Mouse (Mus musculus): ENCODE results near the gene Ptges2. TPM values are rescaled to one million over a fixed set of nuclear protein-coding genes. Genes with fewer than 3 reads are reported as not detected.

Gene Ptges2
- total RNA-seq, 2 experiments from 2014 or later: 44.4 to 50.3 TPM

GRCm38 (mm10) chr2:32429215-32429891 lies 33.7 kb downstream of the Ptges2 start:
- no peak for DNase-seq (ENCODE audit: low spot score in 2 of 2)
- intact Hi-C loops (cut with DNase I): no loop called here

GRCm38 (mm10) chr2:32430701-32431676 lies 35.3 kb downstream of the Ptges2 start:
- DNase-seq (ENCODE audit: low spot score in 2 of 2): peak; percentile 87 to 97
- intact Hi-C loops (cut with DNase I): loop anchor here (2.0 kb wide), 2 partner anchors 20 to 56 kb away; partner anchors contain the start of genes Naif1 and Slc25a25

DNA sequence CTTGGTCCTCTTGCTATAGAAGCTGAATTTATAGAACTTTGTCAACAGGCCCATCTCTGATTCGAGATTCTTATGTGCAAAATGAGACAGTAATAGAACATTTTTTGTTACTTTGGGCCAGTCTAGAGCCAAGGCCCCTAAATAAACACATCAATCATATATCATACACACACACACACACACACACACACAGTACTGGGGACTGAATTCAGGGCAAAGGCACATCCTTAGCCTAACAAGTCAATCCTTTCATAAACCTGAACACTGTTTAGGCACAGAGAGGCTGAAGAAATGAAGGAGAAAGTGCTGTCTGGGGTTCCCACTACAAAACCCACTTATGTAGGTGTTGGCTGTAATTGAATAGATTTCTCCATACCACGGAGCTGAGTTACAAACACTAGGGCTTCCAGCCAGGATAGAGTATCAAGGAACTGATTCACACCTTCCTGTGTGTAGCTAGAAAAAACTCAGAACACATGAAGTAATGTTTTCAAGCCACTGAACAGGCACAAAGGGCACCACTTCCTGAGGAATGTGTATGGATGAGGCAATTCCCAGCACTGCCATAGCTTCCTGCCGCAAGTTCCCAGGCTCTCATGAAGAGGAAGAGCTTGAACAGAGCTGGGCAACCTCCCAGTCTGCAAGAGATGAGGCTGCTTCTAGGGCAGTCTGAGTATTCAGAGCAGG lies 41.1 kb downstream of the Ptges2 start:
- intact Hi-C loops (cut with DNase I): no loop called here
- DNase-seq (ENCODE audit: low spot score in 2 of 2): no peak

GRCm38 (mm10) chr2:32437612-32438166 lies 42.0 kb downstream of the Ptges2 start:
- intact Hi-C loops (cut with DNase I): no loop called here
- no peak for DNase-seq (ENCODE audit: low spot score in 2 of 2)

- DNase-seq (ENCODE audit: low spot score in 2 of 2): no peak
- intact Hi-C loops (cut with DNase I): no loop called here
These were observed 43.0 kb downstream of the Ptges2 start for GRCm38 (mm10) chr2:32438733-32439132.

- intact Hi-C loops (cut with DNase I): no loop called here
- DNase-seq (ENCODE audit: low spot score in 2 of 2): no peak
These were observed 43.5 kb downstream of the Ptges2 start for GRCm38 (mm10) chr2:32439177-32439576.

DNA sequence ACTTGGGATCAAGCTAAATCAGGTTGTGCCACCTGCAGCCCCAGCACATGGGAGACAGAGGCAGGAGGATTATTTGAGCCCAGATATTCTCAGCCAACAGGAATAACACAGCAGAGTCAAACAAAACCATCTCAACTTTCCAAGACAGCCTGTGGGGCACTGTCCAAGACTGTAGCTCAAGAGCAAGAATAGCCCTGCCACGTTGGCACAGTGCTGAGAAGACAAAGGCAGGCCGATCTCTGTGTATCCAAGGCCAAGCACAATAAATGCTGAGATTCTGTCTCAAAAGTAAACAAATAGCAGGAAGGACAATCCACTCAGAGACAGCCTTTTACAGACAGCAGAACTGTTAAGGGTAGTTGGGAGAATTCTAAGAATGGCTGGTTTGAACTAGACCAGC lies 44.5 kb downstream of the Ptges2 start:
- intact Hi-C loops (cut with DNase I): no loop called here
- no peak for DNase-seq (ENCODE audit: low spot score in 2 of 2)

DNA sequence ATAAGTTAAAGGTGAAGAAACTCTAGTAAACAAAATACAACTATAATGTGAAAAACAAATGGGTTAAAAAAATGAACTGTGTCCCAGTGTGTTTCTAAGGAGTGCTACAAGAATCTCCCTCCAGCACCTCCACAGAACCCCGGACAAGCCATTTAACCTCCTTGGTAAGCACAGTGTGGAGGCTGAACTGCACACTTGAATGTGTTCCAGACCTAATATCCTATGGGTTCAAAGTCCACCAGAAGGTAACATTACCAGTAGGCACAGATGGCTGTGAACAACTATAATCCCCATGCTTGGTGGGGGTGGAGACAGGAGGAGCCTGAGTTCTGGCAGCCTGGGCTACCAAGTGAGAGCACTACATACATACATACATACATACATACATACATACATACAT lies 44.9 kb downstream of the Ptges2 start:
- intact Hi-C loops (cut with DNase I): no loop called here
- DNase-seq (ENCODE audit: low spot score in 2 of 2): no peak

DNA sequence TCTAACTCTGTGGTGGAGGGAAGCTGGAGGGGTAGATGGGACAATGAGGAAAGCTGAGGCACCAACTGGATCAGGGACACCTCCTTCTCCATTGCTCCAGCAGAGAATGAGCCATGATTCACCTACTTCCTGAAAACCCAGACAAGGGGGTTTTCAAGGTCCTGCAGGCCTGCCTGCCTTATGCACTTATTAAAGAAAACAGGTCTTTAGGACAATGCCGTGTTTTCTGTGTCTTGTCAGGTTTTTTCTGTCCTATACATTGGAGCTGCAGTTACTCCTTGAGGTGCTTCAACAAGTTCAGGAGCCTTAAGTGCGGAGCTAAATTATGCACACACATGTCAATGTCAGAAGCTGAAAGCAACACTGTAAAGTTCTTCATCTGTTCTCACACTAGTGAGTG lies 45.9 kb downstream of the Ptges2 start:
- no peak for DNase-seq (ENCODE audit: low spot score in 2 of 2)
- intact Hi-C loops (cut with DNase I): no loop called here

DNA sequence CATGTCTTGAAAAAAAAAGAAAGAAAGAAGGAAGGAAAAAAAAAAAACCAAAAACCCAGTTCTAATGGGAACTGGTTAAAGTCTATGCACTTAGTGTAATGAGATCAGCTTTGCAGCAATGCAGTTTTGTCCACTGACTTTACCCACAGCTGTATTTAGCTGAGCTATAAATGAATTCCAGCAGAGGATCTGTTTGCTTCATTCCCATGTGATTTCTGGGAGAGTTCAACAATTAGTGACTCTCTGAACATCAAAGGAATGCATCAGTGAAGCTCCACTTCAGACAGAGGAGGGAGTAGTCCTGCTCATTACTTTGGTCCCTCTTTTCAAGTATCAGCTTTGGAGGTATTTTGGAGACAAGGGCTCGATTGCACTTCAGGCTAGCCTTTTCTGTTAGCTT lies 49.8 kb downstream of the Ptges2 start:
- intact Hi-C loops (cut with DNase I): no loop called here

GRCm38 (mm10) chr2:32447264-32447936 lies 51.7 kb downstream of the Ptges2 start:
- DNase-seq (ENCODE audit: low spot score in 2 of 2): peak; percentile 58 to 86
- intact Hi-C loops (cut with DNase I): no loop called here

More for the DNA sequence above, 49.8 kb downstream of the Ptges2 start:
- DNase-seq (ENCODE audit: low spot score in 2 of 2): no peak

- DNase-seq (ENCODE audit: low spot score in 2 of 2): no peak
- intact Hi-C loops (cut with DNase I): no loop called here
These were observed 52.8 kb downstream of the Ptges2 start for GRCm38 (mm10) chr2:32448480-32448879.

GRCm38 (mm10) chr2:32449761-32450754 lies 54.4 kb downstream of the Ptges2 start, which contains the start of gene Naif1:
Naif1 (plus strand) TSS chr2:32450457.
- peak; percentile 55 to 76 for DNase-seq (ENCODE audit: low spot score in 2 of 2)

DNA sequence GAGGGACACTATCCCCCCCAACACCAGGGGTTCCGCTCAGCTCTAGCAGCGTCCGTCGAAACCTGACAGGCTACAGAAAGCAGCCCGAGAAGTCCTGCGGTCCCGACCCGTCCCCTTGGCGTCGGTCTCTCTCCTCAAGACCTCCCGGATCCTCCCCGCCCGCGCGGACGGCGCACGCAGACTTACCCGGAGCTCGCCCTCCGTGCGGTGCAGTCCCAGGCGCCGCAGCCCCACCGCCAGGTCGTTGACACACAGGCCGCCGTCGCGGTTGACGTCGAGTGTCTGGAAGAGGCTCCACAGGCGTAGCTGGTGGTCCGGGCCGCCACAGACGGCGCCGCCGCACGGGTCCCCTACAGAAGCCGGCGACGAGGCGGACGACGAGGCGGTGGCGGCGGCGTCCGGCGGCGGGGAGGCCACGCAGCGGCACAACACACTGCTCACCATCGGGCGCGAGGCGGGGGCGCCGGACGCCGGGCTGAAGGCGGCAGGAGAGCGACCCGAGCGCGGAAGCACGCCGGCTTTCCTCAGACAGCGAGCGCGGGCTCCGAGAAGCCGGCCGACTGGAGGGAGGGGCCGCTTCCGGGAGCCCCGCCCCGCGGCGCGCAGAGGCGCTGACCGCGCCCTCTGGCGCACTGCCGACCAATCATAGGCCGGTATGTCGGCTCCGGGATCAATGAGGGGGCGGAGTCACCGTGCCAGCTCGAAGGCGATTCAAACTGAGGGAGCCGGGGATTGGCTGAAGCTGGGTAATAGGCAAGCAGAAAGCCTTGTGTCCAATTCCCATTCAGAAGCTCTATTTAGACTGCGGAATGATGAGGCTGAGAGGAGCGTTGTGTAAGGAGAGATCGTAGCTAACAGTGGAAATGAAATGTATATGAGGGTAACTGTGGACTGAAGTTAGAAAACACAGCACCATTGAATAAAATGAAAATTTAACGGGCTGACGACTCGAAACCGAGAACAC lies 55.5 kb downstream of the Ptges2 start, which contains the start of gene Slc25a25:
Gene Slc25a25, minus strand, starts transcription at position 565 of the 964 bp plus-strand sequence.
- DNase-seq (ENCODE audit: low spot score in 2 of 2): peak; percentile 98 to 99
- intact Hi-C loops (cut with DNase I): loop anchor here (2.0 kb wide), 1 partner anchor 20 kb away; no protein-coding TSS in a partner anchor

More at GRCm38 (mm10) chr2:32449761-32450754, 54.4 kb downstream of the Ptges2 start, which contains the start of gene Naif1:
- intact Hi-C loops (cut with DNase I): loop anchor here (2.0 kb wide), 1 partner anchor 19 kb away; no protein-coding TSS in a partner anchor

- intact Hi-C loops (cut with DNase I): loop anchor here (2.0 kb wide), 1 partner anchor 21 kb away; no protein-coding TSS in a partner anchor
These were observed 56.2 kb downstream of the Ptges2 start for GRCm38 (mm10) chr2:32451870-32452372.

DNA sequence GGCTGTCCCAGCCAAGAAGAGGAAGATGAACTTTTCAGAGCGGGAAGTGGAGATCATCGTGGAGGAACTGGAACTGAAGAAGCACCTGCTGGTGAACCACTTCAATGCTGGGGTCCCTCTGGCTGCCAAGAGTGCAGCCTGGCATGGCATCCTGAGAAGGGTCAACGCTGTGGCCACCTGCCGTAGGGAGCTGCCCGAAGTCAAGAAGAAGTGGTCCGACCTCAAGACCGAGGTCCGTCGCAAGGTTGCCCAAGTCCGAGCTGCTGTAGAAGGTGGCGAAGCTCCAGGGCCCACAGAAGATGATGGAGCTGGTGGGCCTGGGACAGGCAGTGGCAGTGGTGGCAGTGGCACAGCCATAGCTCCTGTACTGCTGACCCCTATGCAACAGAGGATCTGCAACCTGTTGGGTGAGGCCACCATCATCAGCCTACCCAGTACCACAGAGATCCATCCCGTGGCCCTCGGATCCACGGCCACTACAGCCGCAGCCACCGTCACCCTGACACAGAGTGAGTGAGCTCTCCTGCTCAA lies 56.8 kb downstream of the Ptges2 start:
- intact Hi-C loops (cut with DNase I): no loop called here
- no peak for DNase-seq (ENCODE audit: low spot score in 2 of 2)

More at GRCm38 (mm10) chr2:32451870-32452372, 56.2 kb downstream of the Ptges2 start:
- DNase-seq (ENCODE audit: low spot score in 2 of 2): peak; percentile 99 to 100

Measured in left cerebral cortex, postnatal 25 days (tissue).